Mouse (Mus musculus): ENCODE data around the gene Lad1. TPM values are rescaled to one million over a fixed set of nuclear protein-coding genes. Genes with fewer than 3 reads are reported as not detected.

The Lad1 gene
- polyA plus RNA-seq, 1 experiment from 2014 or later, result 19.5 TPM

DNA sequence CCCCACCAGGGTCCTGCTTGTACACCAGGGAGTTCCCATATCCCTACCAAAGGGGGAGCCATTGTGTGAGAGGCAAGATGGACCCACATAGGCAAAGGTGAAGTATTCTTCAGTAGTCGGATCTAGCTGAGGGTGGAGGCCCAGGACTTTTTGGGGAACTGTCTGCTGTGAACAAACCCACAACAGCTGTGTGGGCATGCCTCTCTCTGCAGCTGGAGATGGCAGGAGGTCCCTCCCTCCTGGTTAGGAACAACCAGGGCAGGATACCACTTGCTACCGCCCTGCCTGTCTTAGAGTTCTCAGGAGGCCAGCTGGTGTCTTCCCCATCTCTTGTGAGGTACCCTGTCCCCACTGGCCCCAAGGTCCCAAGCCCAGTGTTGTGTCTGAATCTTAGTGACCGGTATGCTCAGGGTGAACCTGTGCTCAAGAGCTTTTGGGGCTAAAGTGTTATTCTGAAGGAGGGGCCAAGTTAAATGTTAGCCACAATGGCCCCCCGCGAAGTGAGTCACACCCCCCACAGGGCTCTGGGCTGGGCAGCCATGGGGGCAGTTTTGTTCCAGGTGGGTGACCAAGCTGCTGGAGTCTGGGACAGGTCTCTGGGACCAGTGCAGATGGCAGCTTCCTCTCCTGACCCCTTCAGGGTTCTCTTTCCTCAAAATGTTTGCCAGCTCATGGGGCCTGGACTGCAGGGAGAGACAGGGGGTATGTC, 4.6 kb upstream of the Lad1 start:
- Histone ChIP-seq H3K4me1 (ENCODE audit: control insufficient read depth, insufficient read depth, low read length) (peaks cover 4% of the 10 kb centered on the region), H3K9ac (ENCODE audit: low read depth, low read length) (no peak overlapping the region), H3K27ac (ENCODE audit: low read depth, low read length) (no peak overlapping the region), H3K9me3 (ENCODE audit: control insufficient read depth, low read length) (no peaks in the 10 kb centered on the region), H3K27me3 (ENCODE audit: control insufficient read depth, insufficient read depth, low read length) (peaks cover 12% of the 10 kb centered on the region), H3K36me3 (ENCODE audit: control insufficient read depth, insufficient read depth, low read length) (no peaks in the 10 kb centered on the region), H3K4me3 (ENCODE audit: low read length) (no peak overlapping the region), H3K4me2 (replicated peaks; ENCODE audit: low read depth, low read length) (no peak overlapping the region)
- ATAC-seq (ENCODE audit: low FRiP score, low TSS enrichment), result no peak
- WGBS, result 74% methylated on average over 5 of the region's 5 CpGs

DNA sequence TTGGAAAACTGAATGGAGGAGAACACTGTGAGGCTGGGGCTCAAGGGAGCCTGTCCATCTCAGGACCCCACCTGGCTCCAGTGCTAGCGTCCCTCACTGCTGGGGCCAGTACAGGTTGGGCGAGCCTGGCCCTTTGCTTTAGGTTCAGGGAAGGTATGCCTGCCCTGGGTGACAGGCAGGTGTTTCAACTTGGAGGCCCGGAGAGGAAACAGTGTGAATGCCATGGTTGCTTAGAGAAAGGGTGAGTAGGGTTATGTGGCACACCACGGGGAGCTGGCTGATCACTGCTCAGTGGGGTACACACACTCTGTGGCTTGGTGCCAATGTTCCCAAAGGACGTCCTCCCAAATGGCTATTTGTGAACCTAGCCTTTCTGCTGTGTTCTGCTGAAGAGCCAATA, 3.9 kb upstream of the Lad1 start:
- Histone ChIP-seq H3K9me3 (ENCODE audit: control insufficient read depth, low read length) (no peaks in the 10 kb centered on the region), H3K36me3 (ENCODE audit: control insufficient read depth, insufficient read depth, low read length) (no peaks in the 10 kb centered on the region), H3K9ac (ENCODE audit: low read depth, low read length) (no peak overlapping the region), H3K4me3 (ENCODE audit: low read length) (no peak overlapping the region), H3K27ac (ENCODE audit: low read depth, low read length) (no peak overlapping the region), H3K4me1 (ENCODE audit: control insufficient read depth, insufficient read depth, low read length) (peaks cover 4% of the 10 kb centered on the region), H3K27me3 (ENCODE audit: control insufficient read depth, insufficient read depth, low read length) (peaks cover 16% of the 10 kb centered on the region), H3K4me2 (replicated peaks; ENCODE audit: low read depth, low read length) (no peak overlapping the region)
- no peak for ATAC-seq (ENCODE audit: low FRiP score, low TSS enrichment)
- WGBS, result 90% methylated on average over 5 of the region's 5 CpGs

DNA sequence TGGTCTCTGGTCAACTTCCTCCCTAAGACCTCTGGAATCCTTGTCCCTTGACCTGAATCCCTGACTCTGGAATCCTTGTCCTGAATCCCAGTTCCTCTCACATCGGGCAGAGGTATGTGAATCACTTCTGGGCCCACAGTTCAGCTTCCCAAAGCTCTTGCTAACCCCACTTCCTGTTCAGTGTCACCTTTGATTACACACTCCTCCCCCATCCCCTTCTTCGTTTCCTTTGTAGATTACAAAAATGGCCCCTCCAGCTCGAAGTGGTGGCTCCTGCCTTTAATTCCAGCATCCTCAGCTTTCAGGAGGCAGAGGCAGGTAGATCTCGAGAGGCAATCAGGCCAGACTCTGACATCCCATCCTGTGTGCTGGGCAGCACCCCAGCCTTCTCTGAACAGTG, 803 bp upstream of the Lad1 start:
- peaks cover 7% of the 10 kb centered on the region for H3K4me1 ChIP-seq (ENCODE audit: control insufficient read depth, insufficient read depth, low read length)
- H3K4me3 ChIP-seq (ENCODE audit: low read length), result no peak overlapping the region
- H3K9me3 ChIP-seq (ENCODE audit: control insufficient read depth, low read length), result no peaks in the 10 kb centered on the region
- no peak for ATAC-seq (ENCODE audit: low FRiP score, low TSS enrichment)
- WGBS, result 52% methylated on average over 4 of the region's 4 CpGs
- no peak overlapping the region for H3K9ac ChIP-seq (ENCODE audit: low read depth, low read length)
- H3K27me3 ChIP-seq (ENCODE audit: control insufficient read depth, insufficient read depth, low read length), result peaks cover 20% of the 10 kb centered on the region
- H3K4me2 ChIP-seq (replicated peaks; ENCODE audit: low read depth, low read length), result peak overlapping the region; percentile 92; the same call in 1 of the 2 replicates
- H3K27ac ChIP-seq (ENCODE audit: low read depth, low read length), result no peak overlapping the region
- no peaks in the 10 kb centered on the region for H3K36me3 ChIP-seq (ENCODE audit: control insufficient read depth, insufficient read depth, low read length)

DNA sequence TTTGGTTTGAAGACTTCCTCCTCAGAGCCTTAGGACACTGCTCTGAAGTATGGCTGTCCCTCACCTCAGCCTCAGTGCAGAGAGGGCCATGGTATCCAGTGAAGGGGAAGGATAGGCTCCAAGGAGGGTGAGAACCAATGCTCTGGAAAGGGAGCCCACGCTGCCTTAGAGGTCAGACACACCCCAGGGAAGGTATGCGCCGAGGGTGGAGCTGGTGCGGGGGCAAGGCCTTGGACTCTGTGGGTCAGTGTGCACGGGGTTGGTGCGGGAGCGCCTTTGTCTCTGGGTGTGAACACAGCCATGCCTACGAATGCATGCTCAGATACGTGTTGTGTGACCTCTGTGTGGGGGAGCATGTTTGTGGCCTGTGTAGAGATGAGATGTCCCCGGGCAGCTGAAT, 1.7 kb downstream of the Lad1 start:
- Histone ChIP-seq H3K4me2 (replicated peaks; ENCODE audit: low read depth, low read length) (peak overlapping the region; percentile 92), H3K27ac (ENCODE audit: low read depth, low read length) (no peak overlapping the region), H3K9ac (ENCODE audit: low read depth, low read length) (no peak overlapping the region)

DNA sequence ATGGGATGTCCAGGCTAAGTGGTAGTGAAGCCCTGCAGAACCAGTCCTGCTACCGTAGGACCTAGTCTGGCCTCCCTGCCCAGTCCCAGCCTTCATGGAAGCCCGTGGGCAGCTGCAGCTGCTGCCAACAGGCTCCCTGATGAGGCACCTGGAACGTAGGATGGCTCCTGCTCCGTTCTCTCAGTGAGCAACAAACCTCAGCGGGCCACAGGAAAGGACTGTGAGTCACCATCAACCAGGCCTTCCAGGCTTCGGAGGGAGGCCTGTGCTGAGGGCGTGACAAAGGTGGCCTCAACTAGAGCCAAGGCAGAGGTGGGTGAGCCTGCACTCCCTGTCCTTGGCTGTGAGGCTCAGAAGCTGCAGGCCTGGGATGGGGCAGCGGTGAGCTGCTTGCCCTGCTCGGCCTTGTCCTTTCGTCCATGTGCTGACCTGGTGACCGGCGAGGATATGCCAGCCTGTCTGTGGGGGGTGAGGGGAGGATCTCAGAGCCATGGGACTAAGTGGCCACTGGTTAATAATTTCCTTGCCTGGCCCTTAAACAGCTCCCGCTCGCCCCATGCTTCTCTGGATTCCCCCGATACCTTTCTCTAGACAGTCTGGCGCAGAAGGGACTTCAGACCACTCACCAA, 2.5 kb downstream of the Lad1 start:
- H3K4me2 ChIP-seq (replicated peaks; ENCODE audit: low read depth, low read length), result no peak overlapping the region; the same call in 1 of the 2 replicates
- WGBS, result 65% methylated on average over 16 of the region's 16 CpGs
- H3K27ac ChIP-seq (ENCODE audit: low read depth, low read length), result peak overlapping the region; percentile 11; the same call in 1 of the 2 replicates
- peaks cover 7% of the 10 kb centered on the region; the same call in 1 of the 2 replicates for H3K4me1 ChIP-seq (ENCODE audit: control insufficient read depth, insufficient read depth, low read length)
- H3K9me3 ChIP-seq (ENCODE audit: control insufficient read depth, low read length), result no peaks in the 10 kb centered on the region
- H3K27me3 ChIP-seq (ENCODE audit: control insufficient read depth, insufficient read depth, low read length), result peaks cover 20% of the 10 kb centered on the region
- no peak overlapping the region for H3K9ac ChIP-seq (ENCODE audit: low read depth, low read length)
- no peak overlapping the region; the same call in 1 of the 2 replicates for H3K4me3 ChIP-seq (ENCODE audit: low read length)
- ATAC-seq (ENCODE audit: low FRiP score, low TSS enrichment), result peak; percentile 15; the same call in 1 of the 2 replicates
- H3K36me3 ChIP-seq (ENCODE audit: control insufficient read depth, insufficient read depth, low read length), result no peaks in the 10 kb centered on the region

More for the DNA sequence above, 1.7 kb downstream of the Lad1 start:
- peak overlapping the region; percentile 48; the same call in 1 of the 2 replicates for H3K4me3 ChIP-seq (ENCODE audit: low read length)
- WGBS, result 67% methylated on average over 10 of the region's 10 CpGs
- H3K9me3 ChIP-seq (ENCODE audit: control insufficient read depth, low read length), result no peaks in the 10 kb centered on the region
- H3K36me3 ChIP-seq (ENCODE audit: control insufficient read depth, insufficient read depth, low read length), result no peaks in the 10 kb centered on the region
- peaks cover 20% of the 10 kb centered on the region for H3K27me3 ChIP-seq (ENCODE audit: control insufficient read depth, insufficient read depth, low read length)
- no peak for ATAC-seq (ENCODE audit: low FRiP score, low TSS enrichment)
- H3K4me1 ChIP-seq (ENCODE audit: control insufficient read depth, insufficient read depth, low read length), result peaks cover 7% of the 10 kb centered on the region; the same call in 1 of the 2 replicates

DNA sequence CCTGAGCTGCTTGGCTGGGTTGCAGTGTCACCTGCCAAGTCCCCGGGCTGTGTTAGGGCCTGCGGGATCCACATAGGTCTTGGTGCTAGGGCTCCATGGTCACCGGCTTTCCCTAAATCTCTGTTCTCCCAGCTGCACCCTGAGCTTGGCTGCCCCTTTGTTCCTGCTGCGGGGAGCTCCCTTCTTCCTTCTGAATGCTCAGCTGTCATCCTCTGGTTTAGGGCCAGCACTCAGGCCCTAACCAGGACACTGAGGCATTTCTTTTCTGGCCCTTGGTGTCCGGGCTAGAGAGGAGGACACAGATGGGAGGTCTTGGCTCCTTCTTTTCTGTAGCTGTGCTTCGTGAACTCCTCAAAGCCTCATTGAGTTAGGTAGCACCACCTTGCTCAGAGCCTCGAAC, 3.4 kb downstream of the Lad1 start:
- Histone ChIP-seq H3K9ac (ENCODE audit: low read depth, low read length) (no peak overlapping the region), H3K4me3 (ENCODE audit: low read length) (no peak overlapping the region), H3K27ac (ENCODE audit: low read depth, low read length) (no peak overlapping the region), H3K27me3 (ENCODE audit: control insufficient read depth, insufficient read depth, low read length) (peaks cover 20% of the 10 kb centered on the region), H3K4me2 (replicated peaks; ENCODE audit: low read depth, low read length) (no peak overlapping the region), H3K4me1 (ENCODE audit: control insufficient read depth, insufficient read depth, low read length) (peaks cover 7% of the 10 kb centered on the region; the same call in 1 of the 2 replicates), H3K36me3 (ENCODE audit: control insufficient read depth, insufficient read depth, low read length) (no peaks in the 10 kb centered on the region), H3K9me3 (ENCODE audit: control insufficient read depth, low read length) (no peaks in the 10 kb centered on the region)
- ATAC-seq (ENCODE audit: low FRiP score, low TSS enrichment), result no peak
- 78% methylated on average over 7 of the region's 7 CpGs for WGBS

DNA sequence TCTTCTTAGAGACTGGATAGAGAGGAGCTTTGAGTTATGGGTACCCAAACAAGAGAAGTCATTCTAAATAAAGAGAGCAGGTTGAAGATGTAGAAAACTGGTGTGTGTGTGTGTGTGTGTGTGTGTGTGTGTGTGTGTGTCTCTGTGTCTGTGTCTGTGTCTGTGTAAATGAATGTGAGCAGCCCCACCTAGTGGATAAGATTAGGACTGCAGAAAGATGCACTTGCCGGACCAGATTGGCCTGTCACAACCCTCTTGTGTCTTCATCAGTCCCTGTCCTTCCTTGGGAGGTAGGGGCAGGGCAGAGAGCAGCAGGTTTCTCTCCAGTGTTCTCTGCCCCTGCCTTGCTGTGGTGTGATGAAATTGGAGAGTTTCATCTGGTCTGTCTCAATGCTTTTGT, 10.5 kb downstream of the Lad1 start:
- WGBS, result 20% methylated on average over 1 of the region's 1 CpGs
- Histone ChIP-seq H3K4me1 (ENCODE audit: control insufficient read depth, insufficient read depth, low read length) (no peaks in the 10 kb centered on the region), H3K27me3 (ENCODE audit: control insufficient read depth, insufficient read depth, low read length) (no peaks in the 10 kb centered on the region), H3K27ac (ENCODE audit: low read depth, low read length) (no peak overlapping the region), H3K4me2 (replicated peaks; ENCODE audit: low read depth, low read length) (no peak overlapping the region), H3K36me3 (ENCODE audit: control insufficient read depth, insufficient read depth, low read length) (no peaks in the 10 kb centered on the region), H3K9me3 (ENCODE audit: control insufficient read depth, low read length) (no peaks in the 10 kb centered on the region), H3K4me3 (ENCODE audit: low read length) (no peak overlapping the region), H3K9ac (ENCODE audit: low read depth, low read length) (no peak overlapping the region)
- no peak for ATAC-seq (ENCODE audit: low FRiP score, low TSS enrichment)

DNA sequence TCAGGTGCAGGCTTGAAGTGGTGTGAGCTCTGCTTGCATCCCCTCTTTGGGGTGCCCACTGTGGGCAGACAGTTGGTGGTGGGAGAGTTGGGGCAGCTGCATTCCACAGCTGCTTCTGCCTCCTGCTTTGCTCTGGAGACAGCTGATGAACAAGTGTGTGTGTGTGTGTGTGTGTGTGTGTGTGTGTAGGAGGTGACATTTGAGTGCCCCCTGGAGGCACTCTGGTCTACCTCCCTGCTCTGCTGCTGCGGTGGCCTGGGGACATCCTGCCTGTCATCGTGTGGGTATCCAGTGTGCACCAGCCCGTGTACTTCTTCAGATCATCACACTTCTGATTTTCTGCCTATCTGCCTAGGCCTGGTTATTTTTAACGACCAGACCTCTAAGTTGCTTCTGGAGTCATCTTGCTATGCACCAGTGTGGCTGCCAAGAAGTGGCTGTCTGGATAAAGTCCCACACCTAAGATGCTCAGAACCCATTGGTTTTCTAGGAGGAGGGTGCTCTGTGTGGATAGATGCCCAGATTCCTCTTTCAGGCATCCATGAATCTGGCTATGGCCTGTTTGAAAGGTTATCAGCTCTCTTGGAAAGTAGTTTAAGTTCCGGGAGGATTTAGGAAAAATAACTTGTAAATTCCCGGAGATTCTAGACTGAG, 15.9 kb downstream of the Lad1 start:
- no peak overlapping the region for H3K27ac ChIP-seq (ENCODE audit: low read depth, low read length)
- no peaks in the 10 kb centered on the region for H3K36me3 ChIP-seq (ENCODE audit: control insufficient read depth, insufficient read depth, low read length)
- H3K4me1 ChIP-seq (ENCODE audit: control insufficient read depth, insufficient read depth, low read length), result peaks cover 9% of the 10 kb centered on the region
- WGBS, result 49% methylated on average over 6 of the region's 6 CpGs
- H3K4me2 ChIP-seq (replicated peaks; ENCODE audit: low read depth, low read length), result no peak overlapping the region
- no peaks in the 10 kb centered on the region for H3K27me3 ChIP-seq (ENCODE audit: control insufficient read depth, insufficient read depth, low read length)
- no peaks in the 10 kb centered on the region for H3K9me3 ChIP-seq (ENCODE audit: control insufficient read depth, low read length)
- no peak for ATAC-seq (ENCODE audit: low FRiP score, low TSS enrichment)
- no peak overlapping the region for H3K4me3 ChIP-seq (ENCODE audit: low read length)
- no peak overlapping the region for H3K9ac ChIP-seq (ENCODE audit: low read depth, low read length)

DNA sequence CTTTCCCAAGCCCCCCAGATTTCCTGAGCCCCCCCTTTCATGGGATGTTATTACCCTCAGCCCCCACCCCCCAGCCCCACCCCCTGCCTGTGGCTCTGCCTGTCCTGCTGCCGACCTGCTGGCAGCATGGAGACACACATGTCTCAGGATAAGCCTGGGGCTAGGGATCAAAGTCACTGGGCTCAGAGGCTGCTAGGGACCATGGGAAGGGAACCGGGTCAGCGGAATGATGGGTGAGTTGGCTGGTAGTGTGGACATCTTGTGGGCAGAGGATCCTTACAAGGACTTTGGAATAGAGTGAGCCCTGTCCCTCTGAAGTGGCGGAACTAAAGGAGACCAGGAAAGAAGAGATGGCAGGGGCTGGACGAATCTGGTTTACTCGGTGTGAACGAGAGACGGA, 16.6 kb downstream of the Lad1 start:
- Histone ChIP-seq H3K4me1 (ENCODE audit: control insufficient read depth, insufficient read depth, low read length) (peaks cover 9% of the 10 kb centered on the region), H3K27me3 (ENCODE audit: control insufficient read depth, insufficient read depth, low read length) (no peaks in the 10 kb centered on the region), H3K4me2 (replicated peaks; ENCODE audit: low read depth, low read length) (no peak overlapping the region), H3K27ac (ENCODE audit: low read depth, low read length) (no peak overlapping the region), H3K36me3 (ENCODE audit: control insufficient read depth, insufficient read depth, low read length) (no peaks in the 10 kb centered on the region), H3K9me3 (ENCODE audit: control insufficient read depth, low read length) (no peaks in the 10 kb centered on the region), H3K4me3 (ENCODE audit: low read length) (no peak overlapping the region), H3K9ac (ENCODE audit: low read depth, low read length) (no peak overlapping the region)
- ATAC-seq (ENCODE audit: low FRiP score, low TSS enrichment), result no peak
- WGBS, result 82% methylated on average over 8 of the region's 8 CpGs

Data from kidney, embryonic 14.5 days (tissue).